Mouse (Mus musculus): ENCODE measurements around the gene Cic. TPM values are rescaled to one million over a fixed set of nuclear protein-coding genes. Genes with fewer than 3 reads are reported as not detected.
"Not testable (repeated sequence)": the region's sequence is repeated elsewhere in the genome, so short reads cannot be mapped to it uniquely, and the experiment has no call there.

Cic gene
- total RNA-seq, 2 experiments from 2014 or later, result 26.6 to 77.4 TPM

GRCm38 (mm10) chr7:25240631-25241030 is 26.9 kb upstream of the Cic start:
- ATAC-seq (replicated peaks; ENCODE audit: low FRiP score, poor library complexity, severe bottlenecking), result no peak

- ATAC-seq (replicated peaks; ENCODE audit: low FRiP score, poor library complexity, severe bottlenecking), result no peak
These were observed 26.4 kb upstream of the Cic start for GRCm38 (mm10) chr7:25241062-25241461.

- ATAC-seq (replicated peaks; ENCODE audit: low FRiP score, poor library complexity, severe bottlenecking), result no peak
These were observed 24.1 kb upstream of the Cic start for GRCm38 (mm10) chr7:25243361-25243760.

GRCm38 (mm10) chr7:25244562-25245369 is 22.7 kb upstream of the Cic start:
- no peak for ATAC-seq (replicated peaks; ENCODE audit: low FRiP score, poor library complexity, severe bottlenecking)

GRCm38 (mm10) chr7:25246079-25246758 is 21.3 kb upstream of the Cic start:
- ATAC-seq (replicated peaks; ENCODE audit: low FRiP score, poor library complexity, severe bottlenecking), result no peak

GRCm38 (mm10) chr7:25246759-25247137 is 20.8 kb upstream of the Cic start:
- no peak for ATAC-seq (replicated peaks; ENCODE audit: low FRiP score, poor library complexity, severe bottlenecking)

- ATAC-seq (replicated peaks; ENCODE audit: low FRiP score, poor library complexity, severe bottlenecking), result no peak
These were observed 20.0 kb upstream of the Cic start for GRCm38 (mm10) chr7:25247498-25247897.

- no peak for ATAC-seq (replicated peaks; ENCODE audit: low FRiP score, poor library complexity, severe bottlenecking)
These were observed 19.4 kb upstream of the Cic start for GRCm38 (mm10) chr7:25248018-25248647.

GRCm38 (mm10) chr7:25248846-25249313 is 18.6 kb upstream of the Cic start:
- no peak for ATAC-seq (replicated peaks; ENCODE audit: low FRiP score, poor library complexity, severe bottlenecking)

- no peak; the same call in 1 of the 2 replicates for ATAC-seq (replicated peaks; ENCODE audit: low FRiP score, poor library complexity, severe bottlenecking)
These were observed 18.0 kb upstream of the Cic start for GRCm38 (mm10) chr7:25249314-25250140.

GRCm38 (mm10) chr7:25250141-25250972 is 17.1 kb upstream of the Cic start, which contains the start of gene Erf:
TSS of gene Erf (minus strand) at chr7:25250761.
- ATAC-seq (replicated peaks; ENCODE audit: low FRiP score, poor library complexity, severe bottlenecking), result peak; percentile 89

- no peak for ATAC-seq (replicated peaks; ENCODE audit: low FRiP score, poor library complexity, severe bottlenecking)
These were observed 16.3 kb upstream of the Cic start for GRCm38 (mm10) chr7:25251071-25251791.

GRCm38 (mm10) chr7:25251822-25252221 is 15.7 kb upstream of the Cic start:
- no peak for ATAC-seq (replicated peaks; ENCODE audit: low FRiP score, poor library complexity, severe bottlenecking)

GRCm38 (mm10) chr7:25261896-25262295 is 5.6 kb upstream of the Cic start:
- ATAC-seq (replicated peaks; ENCODE audit: low FRiP score, poor library complexity, severe bottlenecking), result no peak

GRCm38 (mm10) chr7:25263968-25264870 is 3.3 kb upstream of the Cic start:
- ATAC-seq (replicated peaks; ENCODE audit: low FRiP score, poor library complexity, severe bottlenecking), result no peak

- not testable (repeated sequence) for ATAC-seq (replicated peaks; ENCODE audit: low FRiP score, poor library complexity, severe bottlenecking)
These were observed 1.8 kb upstream of the Cic start for GRCm38 (mm10) chr7:25265743-25266142.

All from erythroblast, adult 5-6 weeks (primary cell).